Mouse (Mus musculus) intestine, embryonic 15.5 days (tissue): ENCODE measurements around the gene Tmem63c. TPM values are rescaled to one million over a fixed set of nuclear protein-coding genes. Genes with fewer than 3 reads are reported as not detected.

Experiments used
- ATAC-seq: fragments of 200-750 bp; cut with Nextera tagmentation; 2 replicates; pipeline ENCODE4 v1.8.0; 2017; ENCODE audit warnings: moderate TSS enrichment, moderate library complexity
- H3K27ac ChIP-seq: fragments of 300-500 bp; sonication (generic); 2 replicates; pipeline ENCODE4 v1.5.1; 2015; ENCODE audit warnings: mild to moderate bottlenecking, inconsistent platforms
- H3K27me3 ChIP-seq: fragments of 300-500 bp; sonication (generic); replicated peaks from 2 replicates; pipeline ENCODE4 v1.6.1; 2015; ENCODE audit warnings: inconsistent platforms
- H3K36me3 ChIP-seq: fragments of 300-500 bp; sonication (generic); 2 replicates; pipeline ENCODE4 v1.6.1; 2015; ENCODE audit warnings: inconsistent platforms
- H3K4me1 ChIP-seq: fragments of 300-500 bp; sonication (generic); replicated peaks from 2 replicates; pipeline ENCODE4 v1.6.1; 2015; ENCODE audit warnings: inconsistent platforms
- H3K4me2 ChIP-seq: fragments of 300-500 bp; sonication (generic); replicated peaks from 2 replicates; pipeline ENCODE4 v1.6.1; 2015; ENCODE audit warnings: mild to moderate bottlenecking, inconsistent platforms
- H3K4me3 ChIP-seq: fragments of 300-500 bp; sonication (generic); replicated peaks from 2 replicates; pipeline ENCODE4 v1.5.1; 2015; ENCODE audit warnings: inconsistent platforms
- H3K9ac ChIP-seq: fragments of 300-500 bp; sonication (generic); 2 replicates; pipeline ENCODE4 v1.6.1; 2015; ENCODE audit warnings: inconsistent platforms
- H3K9me3 ChIP-seq: fragments of 300-500 bp; sonication (generic); 2 replicates; pipeline ENCODE4 v1.6.1; 2016; ENCODE audit warnings: inconsistent platforms
- WGBS: fragments of 180-500 bp; shearing (Covaris S2); methylation state at CpG from one replicate; pipeline ENCODE4 v1.1.7; 2015; 5-methylcytosine and 5-hydroxymethylcytosine counted together
- polyA plus RNA-seq: library from polyadenylated mRNA; unstranded; fragments of >200 nt; fragmentation: Nextera tagmentation; extraction: Ambion mirVana; gene quantifications from 2 replicates; pipeline ENCODE4 v1.2.1, GENCODE M21; 2015

Tmem63c gene
- polyA plus RNA-seq, 1 experiment from 2014 or later, result 0.63 TPM

DNA sequence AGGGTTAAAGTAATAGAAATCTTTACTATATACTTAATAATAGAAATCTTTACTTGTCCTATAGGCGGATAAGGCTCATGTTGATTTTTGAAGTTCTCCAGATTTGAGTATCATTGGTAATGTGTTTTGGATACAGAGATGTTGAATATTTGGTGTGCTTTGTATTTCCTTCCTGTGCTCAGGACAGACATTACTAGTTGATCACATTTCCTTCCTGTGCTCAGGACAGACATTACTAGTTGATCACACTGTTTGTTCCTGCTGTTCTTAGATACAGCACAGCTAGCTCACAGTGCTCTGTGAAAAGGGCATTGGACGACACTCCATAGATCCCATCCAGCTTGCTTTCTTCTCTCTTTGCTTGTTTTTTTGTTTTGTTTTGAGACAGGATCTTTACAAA lies 55.5 kb downstream of the Tmem63c start:
- H3K27me3 ChIP-seq, result no peaks in the 10 kb centered on the region

DNA sequence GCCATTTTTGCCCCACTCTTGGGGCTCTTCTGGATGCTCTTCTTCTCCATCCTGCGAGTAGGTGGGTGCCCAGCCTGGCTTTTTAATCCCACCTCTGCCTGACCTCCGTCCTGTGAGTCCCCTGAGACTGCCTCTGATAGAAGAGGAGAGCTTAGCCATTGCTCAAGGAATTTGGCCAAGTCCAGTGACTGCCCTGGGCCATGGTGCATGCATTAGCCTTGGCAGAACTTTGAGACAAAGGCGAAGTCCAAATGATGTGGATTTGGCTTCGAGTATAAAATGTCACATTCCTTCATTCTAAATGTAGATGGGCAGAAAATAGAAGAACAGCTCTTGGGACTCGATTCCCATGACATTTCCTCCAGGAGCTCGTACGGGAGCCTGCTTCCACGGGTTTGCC lies 61.7 kb downstream of the Tmem63c start:
- Histone ChIP-seq H3K27me3 (no peaks in the 10 kb centered on the region), H3K27ac (no peak overlapping the region), H3K4me2 (no peak overlapping the region), H3K9ac (no peak overlapping the region), H3K9me3 (no peaks in the 10 kb centered on the region), H3K4me1 (no peaks in the 10 kb centered on the region), H3K36me3 (no peaks in the 10 kb centered on the region), H3K4me3 (no peak overlapping the region)
- ATAC-seq, result no peak
- WGBS, result 78% methylated on average over 8 of the region's 8 CpGs

More for the DNA sequence above, 55.5 kb downstream of the Tmem63c start:
- no peak overlapping the region for H3K27ac ChIP-seq
- no peak overlapping the region for H3K4me2 ChIP-seq
- no peaks in the 10 kb centered on the region for H3K9me3 ChIP-seq
- no peak overlapping the region for H3K4me3 ChIP-seq
- ATAC-seq, result no peak
- H3K36me3 ChIP-seq, result no peaks in the 10 kb centered on the region
- no peaks in the 10 kb centered on the region for H3K4me1 ChIP-seq
- H3K9ac ChIP-seq, result no peak overlapping the region
- WGBS, result 89% methylated on average over 2 of the region's 2 CpGs

GRCm38 (mm10) chr12:87087236-87087635 lies 66.1 kb downstream of the Tmem63c start:
- Histone ChIP-seq H3K27ac (no peak overlapping the region), H3K36me3 (no peaks in the 10 kb centered on the region), H3K4me3 (no peak overlapping the region), H3K4me1 (0 out of 2 replicates have a peak, but pooled peaks cover 3% of the 10 kb centered on the region), H3K4me2 (no peak overlapping the region), H3K9ac (no peak overlapping the region), H3K27me3 (no peaks in the 10 kb centered on the region), H3K9me3 (no peaks in the 10 kb centered on the region)
- no peak for ATAC-seq
- WGBS, result 66% methylated on average over 7 of the region's 7 CpGs

GRCm38 (mm10) chr12:87088331-87088730 lies 67.2 kb downstream of the Tmem63c start:
- Histone ChIP-seq H3K27ac (no peak overlapping the region), H3K9ac (no peak overlapping the region), H3K27me3 (no peaks in the 10 kb centered on the region), H3K36me3 (no peaks in the 10 kb centered on the region), H3K4me2 (no peak overlapping the region), H3K4me1 (0 out of 2 replicates have a peak, but pooled peaks cover 3% of the 10 kb centered on the region), H3K9me3 (no peaks in the 10 kb centered on the region), H3K4me3 (no peak overlapping the region)
- 35% methylated on average over 4 of the region's 4 CpGs for WGBS
- ATAC-seq, result no peak

DNA sequence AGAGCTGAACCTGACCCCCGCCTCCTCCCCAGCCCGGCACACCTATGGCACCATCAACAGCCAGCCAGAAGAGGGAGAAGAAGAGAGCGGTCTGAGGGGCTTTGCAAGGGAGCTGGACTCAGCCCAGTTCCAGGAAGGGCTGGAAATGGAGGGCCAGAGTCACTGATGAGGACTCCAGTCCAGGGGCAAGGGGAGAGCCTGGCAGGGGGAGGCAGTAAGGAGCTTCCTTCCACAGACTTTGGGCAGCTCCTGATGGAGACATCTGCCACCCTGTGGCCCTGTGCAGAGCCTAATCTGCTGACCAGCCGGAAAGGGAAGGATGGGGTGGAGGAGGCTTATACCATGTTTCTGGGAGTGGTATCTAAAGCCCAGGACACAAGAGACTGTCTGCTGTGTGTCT lies 68.1 kb downstream of the Tmem63c start:
- Histone ChIP-seq H3K27ac (peak overlapping the region; percentile 45; the same call in 1 of the 2 replicates), H3K4me3 (no peak overlapping the region), H3K36me3 (no peaks in the 10 kb centered on the region), H3K4me1 (0 out of 2 replicates have a peak, but pooled peaks cover 3% of the 10 kb centered on the region), H3K4me2 (peak overlapping the region; percentile 23; the same call in 1 of the 2 replicates), H3K27me3 (no peaks in the 10 kb centered on the region), H3K9ac (no peak overlapping the region), H3K9me3 (no peaks in the 10 kb centered on the region)
- WGBS, result 74% methylated on average over 4 of the region's 4 CpGs
- ATAC-seq, result peak; percentile 54

DNA sequence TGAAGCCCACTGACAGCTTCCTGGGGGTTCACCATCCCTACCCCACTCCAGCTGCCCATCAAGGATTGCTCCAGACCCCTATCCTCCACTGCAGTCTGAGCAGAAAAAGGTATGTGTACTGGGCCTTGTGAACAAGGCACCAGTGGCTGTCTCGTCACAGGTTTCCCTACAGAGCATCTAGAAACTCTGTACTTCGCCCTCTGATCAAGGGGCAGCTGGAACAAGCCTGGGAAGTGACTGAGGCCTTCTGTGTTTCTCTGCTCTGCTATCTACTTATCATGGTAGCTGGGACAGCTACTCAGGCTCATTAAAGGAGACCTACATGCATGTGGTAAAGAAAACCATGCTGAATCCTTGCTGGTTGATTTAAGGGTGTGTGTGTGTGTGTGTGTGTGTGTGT lies 68.6 kb downstream of the Tmem63c start:
- H3K4me1 ChIP-seq, result 0 out of 2 replicates have a peak, but pooled peaks cover 3% of the 10 kb centered on the region
- H3K27ac ChIP-seq, result peak overlapping the region; percentile 45; the same call in 1 of the 2 replicates
- no peaks in the 10 kb centered on the region for H3K9me3 ChIP-seq
- no peak overlapping the region for H3K9ac ChIP-seq
- peak overlapping the region; percentile 23; the same call in 1 of the 2 replicates for H3K4me2 ChIP-seq
- ATAC-seq, result peak; percentile 89
- H3K36me3 ChIP-seq, result no peaks in the 10 kb centered on the region
- WGBS, result 55% methylated on average over 2 of the region's 2 CpGs
- no peaks in the 10 kb centered on the region for H3K27me3 ChIP-seq
- H3K4me3 ChIP-seq, result no peak overlapping the region

DNA sequence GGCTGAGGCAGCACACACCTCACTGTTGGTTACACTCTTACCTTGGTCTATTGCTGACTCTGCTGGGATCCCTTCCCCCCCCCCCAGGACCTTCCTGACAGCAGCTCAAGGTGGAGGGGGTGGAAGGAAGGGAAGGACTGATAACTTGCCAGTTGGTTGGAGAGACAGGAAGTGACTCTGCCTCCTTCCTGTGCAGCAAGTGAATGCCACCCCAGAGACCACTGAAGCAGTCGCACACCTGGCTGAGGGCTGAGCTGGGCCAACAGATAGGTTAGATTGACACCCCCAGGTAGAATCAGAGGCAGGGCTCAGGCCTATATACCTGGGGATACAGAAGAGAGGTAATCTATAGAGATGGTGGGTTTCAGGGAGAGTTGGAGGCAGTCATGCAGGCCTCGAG lies 70.8 kb downstream of the Tmem63c start:
- Histone ChIP-seq H3K9me3 (no peaks in the 10 kb centered on the region), H3K9ac (no peak overlapping the region), H3K27me3 (no peaks in the 10 kb centered on the region), H3K4me1 (0 out of 2 replicates have a peak, but pooled peaks cover 3% of the 10 kb centered on the region), H3K36me3 (no peaks in the 10 kb centered on the region), H3K4me3 (no peak overlapping the region), H3K4me2 (no peak overlapping the region), H3K27ac (no peak overlapping the region)
- no peak for ATAC-seq
- WGBS, result 96% methylated on average over 2 of the region's 2 CpGs

DNA sequence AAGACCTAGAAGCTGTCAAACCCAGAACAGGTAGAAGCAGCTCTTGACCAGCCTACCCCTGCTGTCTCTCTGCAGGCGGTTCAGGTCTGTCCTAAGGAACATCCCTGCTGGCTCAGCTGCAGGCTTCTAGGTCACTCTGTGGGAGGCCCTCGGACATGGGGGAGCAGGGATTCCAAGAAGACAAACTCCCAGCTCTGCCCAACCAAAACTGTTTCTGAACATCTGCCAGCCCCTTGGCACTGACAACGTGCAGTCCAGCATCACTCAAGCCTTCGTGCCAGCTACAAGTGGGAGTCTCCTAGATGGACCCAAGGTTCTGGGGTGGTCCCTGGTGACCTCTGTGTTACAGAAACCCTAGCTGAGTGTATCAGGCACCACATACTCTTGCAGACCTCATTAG lies 72.1 kb downstream of the Tmem63c start:
- Histone ChIP-seq H3K4me2 (no peak overlapping the region), H3K4me3 (no peak overlapping the region), H3K27ac (no peak overlapping the region), H3K9me3 (no peaks in the 10 kb centered on the region), H3K36me3 (no peaks in the 10 kb centered on the region), H3K4me1 (0 out of 2 replicates have a peak, but pooled peaks cover 3% of the 10 kb centered on the region), H3K27me3 (no peaks in the 10 kb centered on the region), H3K9ac (no peak overlapping the region)
- 53% methylated on average over 4 of the region's 4 CpGs for WGBS
- ATAC-seq, result no peak

DNA sequence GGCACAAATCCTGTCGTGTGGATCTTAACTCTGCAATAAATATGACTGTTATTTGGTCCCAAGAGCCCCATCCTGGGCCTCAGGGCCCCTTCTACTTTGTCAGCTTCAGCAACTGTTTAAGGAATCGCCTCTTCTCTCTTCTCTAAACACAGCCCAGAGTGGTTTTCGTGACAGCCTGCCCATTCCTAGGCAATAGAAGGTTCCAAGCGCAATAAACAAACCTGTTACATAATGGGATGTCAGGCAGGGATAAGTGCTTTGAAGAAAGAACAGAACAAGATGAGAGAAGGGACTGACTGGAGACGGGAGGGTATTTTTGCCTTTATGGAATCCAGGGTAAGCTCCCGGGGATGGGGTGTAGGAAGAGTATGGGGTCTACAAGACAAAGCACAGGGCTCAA lies 72.5 kb downstream of the Tmem63c start:
- ATAC-seq, result no peak
- Histone ChIP-seq H3K4me1 (0 out of 2 replicates have a peak, but pooled peaks cover 3% of the 10 kb centered on the region), H3K4me3 (no peak overlapping the region), H3K4me2 (no peak overlapping the region), H3K27me3 (0 out of 2 replicates have a peak, but pooled peaks cover 3% of the 10 kb centered on the region), H3K9ac (no peak overlapping the region), H3K36me3 (no peaks in the 10 kb centered on the region), H3K9me3 (no peaks in the 10 kb centered on the region), H3K27ac (no peak overlapping the region)
- 39% methylated on average over 6 of the region's 6 CpGs for WGBS

GRCm38 (mm10) chr12:87100331-87100730 lies 79.2 kb downstream of the Tmem63c start:
- WGBS, result 78% methylated on average over 4 of the region's 4 CpGs
- Histone ChIP-seq H3K4me1 (peaks cover 8% of the 10 kb centered on the region; the same call in 1 of the 2 replicates), H3K27me3 (peaks cover 29% of the 10 kb centered on the region), H3K9ac (no peak overlapping the region), H3K9me3 (no peaks in the 10 kb centered on the region), H3K27ac (no peak overlapping the region), H3K4me3 (no peak overlapping the region), H3K4me2 (no peak overlapping the region), H3K36me3 (no peaks in the 10 kb centered on the region)
- no peak for ATAC-seq

DNA sequence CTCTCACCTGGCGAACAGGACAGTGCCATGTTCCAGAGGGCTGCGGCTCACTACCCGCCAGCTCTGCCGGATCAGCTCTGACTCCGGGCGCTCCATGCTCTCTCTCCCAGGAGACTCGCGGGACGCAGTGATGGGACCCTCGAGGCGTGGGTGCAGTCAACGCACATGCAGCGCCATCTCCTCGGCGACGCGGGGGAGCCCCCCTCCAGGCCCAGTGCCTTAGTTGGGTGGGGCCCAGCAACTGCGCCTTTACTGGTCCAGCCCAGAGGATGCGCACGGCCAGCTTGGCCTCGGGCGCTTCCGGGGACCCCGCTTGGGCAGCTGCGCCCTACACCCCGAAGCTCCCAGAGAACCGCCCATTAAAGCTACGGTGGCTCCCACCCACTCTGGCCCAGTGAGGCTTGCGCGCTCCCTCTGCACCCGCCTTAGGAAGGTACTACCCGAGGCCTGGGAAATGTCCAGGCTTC lies 81.1 kb downstream of the Tmem63c start, which contains the start of gene Ngb:
Ngb (minus strand) TSS at position 375 of the 467 bp plus-strand sequence.
- Histone ChIP-seq H3K27ac (no peak within 1 kb of the TSS), H3K9ac (no peak within 1 kb of the TSS), H3K4me2 (peak within 1 kb of the TSS; percentile 63), H3K27me3 (peaks cover 29% of the 10 kb centered on the region), H3K9me3 (no peaks in the 10 kb centered on the region), H3K36me3 (no peaks in the 10 kb centered on the region), H3K4me3 (peak within 1 kb of the TSS; percentile 26; the same call in 1 of the 2 replicates), H3K4me1 (peaks cover 8% of the 10 kb centered on the region; the same call in 1 of the 2 replicates)
- peak; percentile 55; the same call in 1 of the 2 replicates for ATAC-seq
- 3% methylated on average over 32 of the region's 32 CpGs for whole genome bisulfite sequencing

DNA sequence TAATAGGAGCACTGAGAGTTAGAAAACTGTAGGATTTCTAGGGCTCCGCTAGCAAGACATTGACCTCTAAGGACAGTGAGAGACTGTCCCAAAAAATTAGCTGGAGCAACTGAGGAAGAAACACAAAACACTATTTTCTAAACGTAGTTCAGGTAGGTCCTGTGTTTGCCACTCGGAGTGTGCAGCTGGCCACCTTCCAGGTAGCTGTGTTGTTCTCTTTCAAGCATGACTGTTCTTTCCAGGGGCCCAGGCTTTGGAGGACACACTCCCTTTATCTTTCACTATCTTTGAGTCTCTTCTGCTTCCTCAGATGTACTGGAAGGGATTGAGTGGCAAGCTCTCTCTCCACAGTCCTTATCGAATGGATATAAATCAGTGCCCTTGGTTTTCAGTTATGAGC lies 82.3 kb downstream of the Tmem63c start:
- Histone ChIP-seq H3K4me1 (peaks cover 8% of the 10 kb centered on the region; the same call in 1 of the 2 replicates), H3K36me3 (0 out of 2 replicates have a peak, but pooled peaks cover 3% of the 10 kb centered on the region), H3K27ac (no peak overlapping the region), H3K27me3 (peaks cover 27% of the 10 kb centered on the region), H3K9me3 (no peaks in the 10 kb centered on the region), H3K4me2 (no peak overlapping the region), H3K9ac (no peak overlapping the region), H3K4me3 (no peak overlapping the region)
- WGBS, result 91% methylated on average over 4 of the region's 4 CpGs
- no peak for ATAC-seq

- H3K4me2 ChIP-seq, result no peak overlapping the region
- peaks cover 24% of the 10 kb centered on the region for H3K27me3 ChIP-seq
- no peak overlapping the region for H3K27ac ChIP-seq
- ATAC-seq, result no peak
- peaks cover 8% of the 10 kb centered on the region; the same call in 1 of the 2 replicates for H3K4me1 ChIP-seq
- WGBS, result 82% methylated on average over 4 of the region's 4 CpGs
- no peaks in the 10 kb centered on the region for H3K9me3 ChIP-seq
- H3K4me3 ChIP-seq, result no peak overlapping the region
- 0 out of 2 replicates have a peak, but pooled peaks cover 3% of the 10 kb centered on the region for H3K36me3 ChIP-seq
- H3K9ac ChIP-seq, result no peak overlapping the region
Measured at GRCm38 (mm10) chr12:87104796-87105195, 83.7 kb downstream of the Tmem63c start.
